Mouse (Mus musculus) forebrain, embryonic 12.5 days (tissue): Measurements from ENCODE around the gene Lig1. TPM values are rescaled to one million over a fixed set of nuclear protein-coding genes. Genes with fewer than 3 reads are reported as not detected.

ENCODE experiments used
- ATAC-seq: fragments of 200-750 bp; cut with Nextera tagmentation; 2 replicates; pipeline ENCODE4 v1.8.0; 2017; ENCODE audit warnings: moderate TSS enrichment; ENCODE audit not compliant: low FRiP score
- H3K27ac ChIP-seq: fragments of 300-500 bp; sonication (generic); 2 replicates; pipeline ENCODE4 v1.5.1; 2016; ENCODE audit warnings: mild to moderate bottlenecking
- H3K27me3 ChIP-seq: fragments of 300-500 bp; sonication (generic); 2 replicates; pipeline ENCODE4 v1.6.1; 2016; ENCODE audit warnings: mild to moderate bottlenecking
- H3K36me3 ChIP-seq: fragments of 300-500 bp; sonication (generic); replicated peaks from 2 replicates; pipeline ENCODE4 v1.6.1; 2016; ENCODE audit warnings: mild to moderate bottlenecking
- H3K4me1 ChIP-seq: fragments of 300-500 bp; sonication (generic); 2 replicates; pipeline ENCODE4 v1.6.1; 2016
- H3K4me2 ChIP-seq: fragments of 300-500 bp; sonication (generic); 2 replicates; pipeline ENCODE4 v1.6.1; 2016; ENCODE audit warnings: mild to moderate bottlenecking, moderate library complexity
- H3K4me3 ChIP-seq: fragments of 300-500 bp; sonication (generic); replicated peaks from 2 replicates; pipeline ENCODE4 v1.5.1; 2016; ENCODE audit warnings: mild to moderate bottlenecking
- H3K9ac ChIP-seq: fragments of 300-500 bp; sonication (generic); 2 replicates; pipeline ENCODE4 v1.6.1; 2016; ENCODE audit warnings: mild to moderate bottlenecking
- H3K9me3 ChIP-seq: fragments of 300-500 bp; sonication (generic); 2 replicates; pipeline ENCODE4 v1.6.1; 2016
- WGBS: fragments of 180-500 bp; shearing (Covaris S2); methylation state at CpG from one replicate; pipeline ENCODE4 v1.1.7; 2016; 5-methylcytosine and 5-hydroxymethylcytosine counted together
- polyA plus RNA-seq: library from polyadenylated mRNA; unstranded; fragments of >200 nt; fragmentation: Nextera tagmentation; extraction: Ambion mirVana; gene quantifications from 2 replicates; pipeline ENCODE4 v1.2.1, GENCODE M21; 2016

Lig1 gene
- polyA plus RNA-seq, 1 experiment from 2014 or later: 140 TPM

- Histone ChIP-seq H3K27ac (no peak overlapping the region), H3K9me3 (no peaks in the 10 kb centered on the region), H3K4me2 (no peak overlapping the region), H3K36me3 (peaks cover 53% of the 10 kb centered on the region), H3K27me3 (no peaks in the 10 kb centered on the region), H3K4me3 (no peak overlapping the region), H3K4me1 (no peaks in the 10 kb centered on the region), H3K9ac (no peak overlapping the region)
- ATAC-seq: no peak
- WGBS: 89% methylated on average over 5 of the region's 5 CpGs
Observed at GRCm38 (mm10) chr7:13314095-13314597, 37.1 kb downstream of the Lig1 start.

GRCm38 (mm10) chr7:13321424-13321823 lies 44.3 kb downstream of the Lig1 start:
- no peaks in the 10 kb centered on the region for H3K9me3 ChIP-seq
- no peaks in the 10 kb centered on the region for H3K36me3 ChIP-seq
- ATAC-seq: no peak
- no peak overlapping the region for H3K27ac ChIP-seq
- no peak overlapping the region for H3K4me3 ChIP-seq
- no peak overlapping the region for H3K4me2 ChIP-seq
- H3K4me1 ChIP-seq: no peaks in the 10 kb centered on the region
- H3K9ac ChIP-seq: no peak overlapping the region
- 94% methylated on average over 3 of the region's 3 CpGs for WGBS
- no peaks in the 10 kb centered on the region for H3K27me3 ChIP-seq

- no peak for ATAC-seq
- no peak within 1 kb of the TSS for H3K27ac ChIP-seq
- H3K9ac ChIP-seq: no peak within 1 kb of the TSS
- H3K4me1 ChIP-seq: no peaks in the 10 kb centered on the region
- 90% methylated on average over 2 of the region's 2 CpGs for WGBS
- H3K27me3 ChIP-seq: no peaks in the 10 kb centered on the region
- no peaks in the 10 kb centered on the region for H3K9me3 ChIP-seq
- no peak within 1 kb of the TSS for H3K4me3 ChIP-seq
- H3K4me2 ChIP-seq: no peak within 1 kb of the TSS
- H3K36me3 ChIP-seq: no peaks in the 10 kb centered on the region
Observed at GRCm38 (mm10) chr7:13324316-13324715, 47.2 kb downstream of the Lig1 start, which contains the start of gene Pla2g4c. Pla2g4c (plus strand) TSS chr7:13324655.

GRCm38 (mm10) chr7:13330575-13330974 lies 53.5 kb downstream of the Lig1 start:
- no peak for ATAC-seq
- H3K9ac ChIP-seq: no peak overlapping the region
- H3K9me3 ChIP-seq: no peaks in the 10 kb centered on the region
- 98% methylated on average over 2 of the region's 2 CpGs for WGBS
- H3K4me3 ChIP-seq: no peak overlapping the region
- H3K36me3 ChIP-seq: peaks cover 19% of the 10 kb centered on the region
- H3K27ac ChIP-seq: no peak overlapping the region
- no peaks in the 10 kb centered on the region for H3K4me1 ChIP-seq
- H3K4me2 ChIP-seq: no peak overlapping the region
- H3K27me3 ChIP-seq: no peaks in the 10 kb centered on the region

GRCm38 (mm10) chr7:13355943-13356342 lies 78.9 kb downstream of the Lig1 start:
- Histone ChIP-seq H3K9ac (no peak overlapping the region), H3K27ac (no peak overlapping the region), H3K9me3 (peaks cover 8% of the 10 kb centered on the region), H3K4me3 (no peak overlapping the region), H3K27me3 (no peaks in the 10 kb centered on the region), H3K36me3 (peaks cover 51% of the 10 kb centered on the region), H3K4me2 (no peak overlapping the region), H3K4me1 (no peaks in the 10 kb centered on the region)
- no peak for ATAC-seq

Other genes with a start within 250 kb of the Lig1 start
- 127 and 132 TPM in 2 replicates for gene Chmp2a, start 242.5 kb upstream of the Lig1 start, polyA plus RNA-seq
- gene Ube2m, start 239.0 kb upstream of the Lig1 start, polyA plus RNA-seq: 107 and 154 TPM in 2 replicates
- 5.3 and 5.4 TPM in 2 replicates for gene Mzf1, start 222.5 kb upstream of the Lig1 start, polyA plus RNA-seq
- gene Vmn1r85, start 182.1 kb upstream of the Lig1 start, polyA plus RNA-seq: not detected in 2 replicates
- gene Vmn1r86, start 157.4 kb upstream of the Lig1 start, polyA plus RNA-seq: not detected in 2 replicates
- not detected in 2 replicates for gene Vmn1r87, start 137.1 kb upstream of the Lig1 start, polyA plus RNA-seq
- gene Vmn1r88, start 117.7 kb upstream of the Lig1 start, polyA plus RNA-seq: 0.03 TPM in 1 of 2 replicates, not detected in the other
- gene Vmn1r89, start 64.3 kb upstream of the Lig1 start, polyA plus RNA-seq: not detected in 2 replicates
- 15.8 and 19.0 TPM in 2 replicates for gene Zswim9, start 1.4 kb downstream of the Lig1 start, polyA plus RNA-seq
- gene Pla2g4c, start 47.4 kb downstream of the Lig1 start, polyA plus RNA-seq: 1.7 and 1.9 TPM in 2 replicates
- 0.14 TPM in 1 of 2 replicates, not detected in the other for gene Cabp5, start 120.8 kb downstream of the Lig1 start, polyA plus RNA-seq
- not detected in 2 replicates for gene Bsph1, start 173.6 kb downstream of the Lig1 start, polyA plus RNA-seq